26 mouse cellular contexts compared by ENCODE assay signal in genomic region chr10:37300181-37300889, GRCm38 (mm10).
A peak's percentile ranks its signal among the peaks of the same experiment; 100 is the strongest.
DNase-seq lines count a peak whose midpoint lies in the region; ATAC-seq and TF ChIP-seq lines count a peak whose summit lies in the region.
"Had no signal": no experiment of that assay in that cellular context is flagged by ENCODE, and none has a peak within 500 bp of the region (broad histone marks: within the 10 kb centered on the region; RNA-seq: fewer than 3 reads in every experiment).

No protein-coding gene starts in this region.

- no peaks in the 10 kb centered on the region for H3K79me3 ChIP-seq in C2C12 (ENCODE audit: low read depth)

- no peaks in the 10 kb centered on the region for H3K79me2 ChIP-seq in C2C12 (ENCODE audit: control insufficient read depth, insufficient read depth)

- TF ChIP-seq CTCF in C2C12 (IDR thresholded peaks at IDR 0.05; ENCODE audit: control insufficient read depth, insufficient read depth, insufficient read length): no peak

- H3ac ChIP-seq in C2C12 (ENCODE audit: control insufficient read depth, insufficient read length, low read depth): no peak overlapping the region

- no peaks in the 10 kb centered on the region for H3K27me3 ChIP-seq in forebrain, embryonic 13.5 days
- H3K27me3 ChIP-seq in forebrain, embryonic 12.5 days: no peaks in the 10 kb centered on the region
- H3K27me3 ChIP-seq in C2C12 (ENCODE audit: control insufficient read depth, insufficient read depth, insufficient read length): no peaks in the 10 kb centered on the region
- no peaks in the 10 kb centered on the region for H3K27me3 ChIP-seq in embryonic facial prominence, embryonic 14.5 days (replicated peaks; ENCODE audit: control insufficient read depth, insufficient read depth, low read length)
- H3K27me3 ChIP-seq in limb, embryonic 13.5 days: no peaks in the 10 kb centered on the region
- H3K27me3 ChIP-seq: intestine, embryonic 15.5 days; liver, embryonic 13.5 days; midbrain, embryonic 13.5 days; Patski had no signal

- H3K4me3 ChIP-seq in forebrain, embryonic 13.5 days: no peak overlapping the region
- H3K4me3 ChIP-seq in forebrain, embryonic 12.5 days (replicated peaks): no peak overlapping the region
- no peak overlapping the region for H3K4me3 ChIP-seq in C2C12 (ENCODE audit: insufficient read depth, poor library complexity, severe bottlenecking)
- H3K4me3 ChIP-seq in embryonic facial prominence, embryonic 14.5 days (ENCODE audit: low read depth, low read length): no peak overlapping the region
- H3K4me3 ChIP-seq in limb, embryonic 13.5 days: no peak overlapping the region
- H3K4me3 ChIP-seq: erythroblast, embryonic 14.5 days; intestine, embryonic 15.5 days; liver, embryonic 13.5 days; midbrain, embryonic 13.5 days had no signal

- ATAC-seq in forebrain, embryonic 13.5 days: peak; percentile 62; the same call in 1 of the 2 replicates
- ATAC-seq in forebrain, embryonic 12.5 days (ENCODE audit: low FRiP score): no peak
- ATAC-seq in embryonic facial prominence, embryonic 14.5 days (ENCODE audit: low read depth): peak; percentile 93
- ATAC-seq in limb, embryonic 13.5 days (ENCODE audit: low FRiP score, low read depth): peak; percentile 90
- ATAC-seq: CD4-positive, CD25-positive, alpha-beta regulatory T cell, adult 4 months; hindbrain, embryonic 16.5 days; intestine, embryonic 15.5 days; midbrain, embryonic 13.5 days; Patski had no signal

- no peak overlapping the region for H3K9ac ChIP-seq in forebrain, embryonic 13.5 days
- no peak overlapping the region for H3K9ac ChIP-seq in forebrain, embryonic 12.5 days
- no peak overlapping the region for H3K9ac ChIP-seq in embryonic facial prominence, embryonic 14.5 days (ENCODE audit: low read depth, low read length)
- no peak overlapping the region for H3K9ac ChIP-seq in limb, embryonic 13.5 days
- H3K9ac ChIP-seq: intestine, embryonic 15.5 days; liver, embryonic 13.5 days; midbrain, embryonic 13.5 days had no signal

- H3K27ac ChIP-seq in forebrain, embryonic 13.5 days: no peak overlapping the region
- no peak overlapping the region for H3K27ac ChIP-seq in forebrain, embryonic 12.5 days
- peak overlapping the region; percentile 49; the same call in 1 of the 2 replicates for H3K27ac ChIP-seq in embryonic facial prominence, embryonic 14.5 days (replicated peaks; ENCODE audit: low read depth, low read length)
- H3K27ac ChIP-seq in limb, embryonic 13.5 days: no peak overlapping the region
- H3K27ac ChIP-seq: intestine, embryonic 15.5 days; liver, embryonic 13.5 days; midbrain, embryonic 13.5 days; stomach, postnatal 0 days had no signal

- H3K36me3 ChIP-seq in forebrain, embryonic 13.5 days (ENCODE audit: poor library complexity, severe bottlenecking): no peaks in the 10 kb centered on the region
- no peaks in the 10 kb centered on the region for H3K36me3 ChIP-seq in forebrain, embryonic 12.5 days (replicated peaks)
- no peaks in the 10 kb centered on the region for H3K36me3 ChIP-seq in C2C12 (ENCODE audit: control insufficient read depth, insufficient read depth)
- H3K36me3 ChIP-seq in embryonic facial prominence, embryonic 14.5 days (ENCODE audit: control insufficient read depth, insufficient read depth, low read length): no peaks in the 10 kb centered on the region
- no peaks in the 10 kb centered on the region for H3K36me3 ChIP-seq in limb, embryonic 13.5 days
- H3K36me3 ChIP-seq: intestine, embryonic 15.5 days; liver, embryonic 13.5 days; midbrain, embryonic 13.5 days had no signal

- no peak overlapping the region for H3K4me2 ChIP-seq in forebrain, embryonic 13.5 days
- no peak overlapping the region for H3K4me2 ChIP-seq in forebrain, embryonic 12.5 days
- H3K4me2 ChIP-seq in embryonic facial prominence, embryonic 14.5 days (ENCODE audit: low read depth, low read length): no peak overlapping the region
- no peak overlapping the region for H3K4me2 ChIP-seq in limb, embryonic 13.5 days (replicated peaks)
- H3K4me2 ChIP-seq: heart, embryonic 11.5 days; intestine, embryonic 15.5 days; liver, embryonic 13.5 days; midbrain, embryonic 13.5 days had no signal

- 82% methylated on average over 5 of the region's 5 CpGs for WGBS in forebrain, embryonic 13.5 days
- 85% methylated on average over 5 of the region's 5 CpGs for WGBS in forebrain, embryonic 12.5 days
- 56% methylated on average over 5 of the region's 5 CpGs for WGBS in embryonic facial prominence, embryonic 14.5 days
- 68% methylated on average over 5 of the region's 5 CpGs for WGBS in limb, embryonic 13.5 days

- H3K9me3 ChIP-seq in forebrain, embryonic 13.5 days (replicated peaks): no peaks in the 10 kb centered on the region
- H3K9me3 ChIP-seq in forebrain, embryonic 12.5 days: no peaks in the 10 kb centered on the region
- no peaks in the 10 kb centered on the region for H3K9me3 ChIP-seq in embryonic facial prominence, embryonic 14.5 days (ENCODE audit: control insufficient read depth, low read length)
- no peaks in the 10 kb centered on the region for H3K9me3 ChIP-seq in limb, embryonic 13.5 days
- H3K9me3 ChIP-seq: intestine, embryonic 15.5 days; midbrain, embryonic 13.5 days had no signal

- peak; percentile 87 for DNase-seq in embryonic facial prominence, embryonic 14.5 days (ENCODE audit: low spot score)
- DNase-seq in layer of hippocampus, adult 9-10 months (ENCODE audit: low spot score): no peak
- DNase-seq in urinary bladder, postnatal 25 days (ENCODE audit: low spot score): no peak
- no peak for DNase-seq in testis, postnatal 10 days (ENCODE audit: low spot score)
- DNase-seq: adrenal gland, adult 2 months; cerebellum, adult 2 months; cerebellum, postnatal 36 days; embryo, embryonic 11 days; kidney, postnatal 25 days; layer of hippocampus, adult 9-11 months; liver, embryonic 13.5 days; lung, adult 2 months; lung, postnatal 14 days; right cerebral cortex, postnatal 14 days had no signal

- H3K4me1 ChIP-seq in forebrain, embryonic 13.5 days: no peaks in the 10 kb centered on the region
- no peaks in the 10 kb centered on the region for H3K4me1 ChIP-seq in forebrain, embryonic 12.5 days
- peaks cover 14% of the 10 kb centered on the region; the same call in 1 of the 2 replicates for H3K4me1 ChIP-seq in embryonic facial prominence, embryonic 14.5 days (ENCODE audit: control insufficient read depth, insufficient read depth, low read length)
- peaks cover 6% of the 10 kb centered on the region; the same call in 1 of the 2 replicates for H3K4me1 ChIP-seq in limb, embryonic 13.5 days
- H3K4me1 ChIP-seq: intestine, embryonic 15.5 days; liver, embryonic 13.5 days; midbrain, embryonic 13.5 days had no signal

TF ChIP-seq in C2C12, 6 proteins besides CTCF, POLR2A, EP300 and RAD21:
- TF ChIP-seq MYOG (IDR thresholded peaks at IDR 0.05; ENCODE audit: control insufficient read depth, extremely low read depth, insufficient read length): no peak
- peak; percentile 45 for TF ChIP-seq MYOD1 (IDR thresholded peaks at IDR 0.05; ENCODE audit: control insufficient read depth, insufficient read length, low read depth)
TF ChIP-seq in C2C12: peak in this region for 1.
